Mouse (Mus musculus) adrenal gland, adult (tissue): ENCODE results near the gene 1700092M07Rik.

ENCODE experiments used
- DNase-seq, 2 experiments: peaks; one replicate each; pipeline ENCODE4 v3.0.0; 2022 to 2023; ENCODE audit warnings: low spot score in 1 of 2; ENCODE audit not compliant: inconsistent age in 2 of 2

The 1700092M07Rik gene

GRCm38 (mm10) chr19:8790171-8790570 is 49.7 kb downstream of the 1700092M07Rik start:
- no peak for DNase-seq
